Mouse (Mus musculus) gastrocnemius, postnatal 25 days (tissue): Measurements from ENCODE around the gene Aagab. TPM values are rescaled to one million over a fixed set of nuclear protein-coding genes. Genes with fewer than 3 reads are reported as not detected.

Source experiments
- DNase-seq: peaks from one replicate; pipeline ENCODE4 v3.0.0; 2022
- total RNA-seq, 2 experiments: library from RNA; stranded (reverse); gene quantifications; 1 replicate in 1 of 2; 2 replicates in 1 of 2; pipeline ENCODE4 v1.2.3; 2021

The Aagab gene
- total RNA-seq, 2 experiments from 2014 or later, result 10.1 to 12.4 TPM

- DNase-seq, result no peak
These were observed 4.1 kb downstream of the Aagab start for GRCm38 (mm10) chr9:63606594-63606993.

DNA sequence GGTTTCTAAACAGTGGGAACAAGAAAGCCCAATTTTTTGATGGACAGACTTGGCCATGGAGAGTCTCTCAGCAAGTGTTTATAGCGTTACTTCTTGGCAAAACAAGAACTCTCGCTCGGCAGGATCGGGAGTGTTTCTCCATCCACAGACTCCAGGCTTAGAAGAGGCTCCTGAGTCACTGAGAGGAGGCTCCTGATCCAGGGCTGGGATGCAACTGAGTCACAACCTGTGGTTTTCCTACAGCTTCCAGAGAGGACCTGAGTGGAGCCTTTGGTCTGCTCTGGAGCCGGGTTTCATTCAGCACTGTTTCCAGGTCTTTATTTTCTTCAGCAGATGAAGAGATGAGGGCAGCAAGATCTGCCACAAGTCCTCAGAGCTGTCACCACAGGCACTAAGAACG lies 5.5 kb downstream of the Aagab start:
- no peak for DNase-seq

- DNase-seq, result peak; percentile 27
These were observed 6.8 kb downstream of the Aagab start for GRCm38 (mm10) chr9:63609246-63609645.

- no peak for DNase-seq
These were observed 7.3 kb downstream of the Aagab start for GRCm38 (mm10) chr9:63609776-63610175.

GRCm38 (mm10) chr9:63610231-63610630 lies 7.8 kb downstream of the Aagab start:
- no peak for DNase-seq

GRCm38 (mm10) chr9:63610841-63611366 lies 8.4 kb downstream of the Aagab start:
- peak; percentile 55 for DNase-seq

- DNase-seq, result no peak
These were observed 9.5 kb downstream of the Aagab start for GRCm38 (mm10) chr9:63611967-63612366.

GRCm38 (mm10) chr9:63612565-63613515 lies 10.4 kb downstream of the Aagab start:
- DNase-seq, result no peak

DNA sequence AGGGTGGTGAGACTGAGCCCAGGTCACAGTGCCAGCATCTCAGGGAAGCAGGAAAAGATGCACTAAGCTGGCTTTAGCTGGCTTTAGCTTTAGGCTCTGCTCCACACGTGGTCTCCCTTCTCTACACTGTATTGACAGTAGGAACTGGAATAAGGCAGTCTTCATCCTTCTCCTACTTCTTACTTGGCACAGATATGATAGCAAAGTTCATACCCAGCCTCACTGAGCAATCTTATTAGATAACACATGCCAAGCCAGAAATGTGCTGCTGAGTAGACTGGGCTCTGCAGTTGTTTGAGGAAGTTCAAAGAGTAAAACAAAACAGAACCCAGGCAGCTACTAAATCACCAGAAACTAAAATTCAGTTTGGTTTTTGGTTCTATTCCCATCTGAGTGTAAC lies 11.1 kb downstream of the Aagab start:
- DNase-seq, result no peak

DNA sequence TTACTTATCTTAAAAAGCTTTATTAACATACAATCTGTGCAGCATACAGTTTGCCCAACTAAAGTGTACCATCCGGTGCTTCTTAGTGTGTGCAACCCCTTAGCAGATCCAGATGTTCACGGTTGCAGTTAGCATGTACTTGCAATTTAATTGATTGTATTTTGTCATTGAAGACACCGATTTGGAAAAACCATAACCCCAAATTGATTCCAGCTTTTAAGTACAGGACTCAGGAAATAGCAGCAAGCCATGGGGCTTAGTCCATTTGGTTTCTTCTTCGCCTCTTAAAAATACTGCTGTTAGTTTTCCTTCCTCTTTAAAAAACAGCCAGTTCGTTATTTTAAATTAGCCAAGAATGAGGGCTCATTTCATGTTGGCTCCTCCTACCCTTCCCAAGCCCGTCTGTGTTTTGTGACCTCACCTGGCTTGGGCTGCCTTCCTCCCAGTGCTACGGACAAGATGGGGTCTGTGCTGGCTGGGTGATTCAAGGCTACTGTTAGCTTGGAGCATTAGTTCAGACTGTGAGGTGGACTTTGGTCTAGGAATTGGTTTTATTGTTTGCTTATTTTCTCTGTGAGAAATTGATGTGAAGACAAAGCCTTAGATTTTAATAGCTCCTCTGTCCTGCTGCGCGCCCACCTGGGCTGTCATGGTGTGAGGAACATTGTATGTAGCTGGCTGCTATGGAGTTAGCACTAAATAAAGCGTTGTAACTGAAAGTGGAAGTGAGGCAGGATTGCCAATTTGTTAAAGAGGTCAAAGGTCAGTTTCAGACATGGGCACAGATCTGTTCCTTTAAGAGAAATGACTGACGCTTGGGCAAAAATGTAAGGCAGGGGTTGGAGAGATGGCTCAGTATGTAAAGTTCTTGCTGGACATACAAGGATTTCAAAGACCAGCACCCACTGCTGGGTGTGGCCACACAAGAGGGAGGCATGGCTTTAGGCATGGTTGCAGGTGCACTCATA lies 11.8 kb downstream of the Aagab start:
- DNase-seq, result no peak

GRCm38 (mm10) chr9:63617967-63618366 lies 15.5 kb downstream of the Aagab start:
- DNase-seq, result no peak

- no peak for DNase-seq
These were observed 21.6 kb downstream of the Aagab start for GRCm38 (mm10) chr9:63623895-63624569.

- DNase-seq, result no peak
These were observed 22.8 kb downstream of the Aagab start for GRCm38 (mm10) chr9:63625090-63625756.

GRCm38 (mm10) chr9:63632045-63632444 lies 29.6 kb downstream of the Aagab start:
- DNase-seq, result no peak

GRCm38 (mm10) chr9:63632924-63633323 lies 30.5 kb downstream of the Aagab start:
- no peak for DNase-seq

- DNase-seq, result no peak
These were observed 30.9 kb downstream of the Aagab start for GRCm38 (mm10) chr9:63633334-63633733.

DNA sequence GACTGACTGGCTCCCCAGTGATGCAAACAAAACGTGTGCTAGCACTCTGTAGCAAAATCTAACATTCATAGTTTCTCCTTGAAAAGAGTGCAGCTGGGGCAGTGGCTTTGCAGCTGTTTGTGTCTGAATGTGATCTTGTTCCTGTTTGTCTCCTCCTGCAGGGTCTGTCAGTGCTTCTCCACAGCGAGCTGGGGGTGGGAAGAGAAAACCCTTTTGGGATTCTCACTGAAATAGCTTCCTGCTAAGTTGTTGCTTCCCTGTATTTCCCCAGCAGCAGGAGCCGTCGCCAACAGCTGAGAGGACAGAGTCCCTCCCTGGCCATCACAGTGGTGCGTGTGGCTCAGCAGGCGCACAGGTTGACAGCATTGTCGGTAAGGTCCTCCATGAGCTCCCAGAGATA lies 33.7 kb downstream of the Aagab start:
- DNase-seq, result no peak

- no peak for DNase-seq
These were observed 39.7 kb downstream of the Aagab start for GRCm38 (mm10) chr9:63641983-63642646.

- DNase-seq, result no peak
These were observed 41.6 kb downstream of the Aagab start for GRCm38 (mm10) chr9:63644011-63644410.

- no peak for DNase-seq
These were observed 42.6 kb downstream of the Aagab start for GRCm38 (mm10) chr9:63645084-63645483.
